Mouse (Mus musculus) heart, embryonic 12.5 days (tissue): Measurements from ENCODE around the gene Mertk. TPM values are rescaled to one million over a fixed set of nuclear protein-coding genes. Genes with fewer than 3 reads are reported as not detected.

Experiments used
- ATAC-seq: fragments of 200-750 bp; cut with Nextera tagmentation; 2 replicates; pipeline ENCODE4 v1.8.0; 2017; ENCODE audit warnings: moderate TSS enrichment, moderate library complexity; ENCODE audit not compliant: insufficient number of reproducible peaks, low FRiP score
- H3K27ac ChIP-seq: fragments of 300-500 bp; sonication (generic); 2 replicates; pipeline ENCODE4 v1.5.1; 2016; ENCODE audit warnings: mild to moderate bottlenecking, moderate library complexity; ENCODE audit not compliant: poor library complexity, severe bottlenecking
- H3K27me3 ChIP-seq: fragments of 300-500 bp; sonication (generic); replicated peaks from 2 replicates; pipeline ENCODE4 v1.6.1; 2016; ENCODE audit warnings: mild to moderate bottlenecking, moderate library complexity
- H3K36me3 ChIP-seq: fragments of 300-500 bp; sonication (generic); 2 replicates; pipeline ENCODE4 v1.6.1; 2016; ENCODE audit warnings: mild to moderate bottlenecking, moderate library complexity
- H3K4me1 ChIP-seq: fragments of 300-500 bp; sonication (generic); replicated peaks from 2 replicates; pipeline ENCODE4 v1.6.1; 2016; ENCODE audit warnings: mild to moderate bottlenecking
- H3K4me2 ChIP-seq: fragments of 300-500 bp; sonication (generic); 2 replicates; pipeline ENCODE4 v1.6.1; 2016; ENCODE audit warnings: mild to moderate bottlenecking, moderate library complexity
- H3K4me3 ChIP-seq: fragments of 300-500 bp; sonication (generic); 2 replicates; pipeline ENCODE4 v1.5.1; 2016; ENCODE audit warnings: mild to moderate bottlenecking
- H3K9ac ChIP-seq: fragments of 300-500 bp; sonication (generic); 2 replicates; pipeline ENCODE4 v1.6.1; 2016; ENCODE audit warnings: mild to moderate bottlenecking, moderate library complexity
- H3K9me3 ChIP-seq: fragments of 300-500 bp; sonication (generic); replicated peaks from 2 replicates; pipeline ENCODE4 v1.6.1; 2016; ENCODE audit warnings: mild to moderate bottlenecking, moderate library complexity
- WGBS: fragments of 180-500 bp; shearing (Covaris S2); methylation state at CpG from one replicate; pipeline ENCODE4 v1.1.7; 2016; 5-methylcytosine and 5-hydroxymethylcytosine counted together
- polyA plus RNA-seq: library from polyadenylated mRNA; unstranded; fragments of >200 nt; fragmentation: Nextera tagmentation; extraction: Ambion mirVana; gene quantifications from 2 replicates; pipeline ENCODE4 v1.2.1, GENCODE M21; 2016

Mertk gene
- polyA plus RNA-seq, 1 experiment from 2014 or later, result 6.0 TPM

DNA sequence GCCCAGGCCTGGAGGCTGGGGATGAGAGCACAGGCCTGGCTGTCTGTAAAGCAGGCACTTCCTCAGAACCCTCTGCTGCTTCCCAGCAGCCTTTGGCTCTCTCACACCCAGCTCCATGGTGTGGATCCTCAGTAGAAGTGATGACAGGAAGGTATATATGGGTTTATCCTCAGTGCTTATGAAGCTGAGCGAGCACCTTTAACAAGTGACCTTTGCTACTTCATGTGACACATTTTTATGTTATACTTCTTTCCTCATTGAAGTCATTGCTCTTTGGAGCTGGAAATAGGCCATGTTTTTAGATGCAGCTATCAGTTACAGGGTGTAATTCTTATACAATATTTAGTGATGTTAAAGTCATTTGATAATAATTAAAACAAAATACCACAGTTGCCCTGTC lies 67.0 kb downstream of the Mertk start:
- Histone ChIP-seq H3K9ac (no peak overlapping the region), H3K27ac (no peak overlapping the region), H3K4me3 (no peak overlapping the region), H3K27me3 (no peaks in the 10 kb centered on the region), H3K4me2 (no peak overlapping the region), H3K36me3 (peaks cover 38% of the 10 kb centered on the region), H3K4me1 (no peaks in the 10 kb centered on the region), H3K9me3 (no peaks in the 10 kb centered on the region)
- WGBS, result 71% methylated on average over 1 of the region's 1 CpGs
- ATAC-seq, result no peak

DNA sequence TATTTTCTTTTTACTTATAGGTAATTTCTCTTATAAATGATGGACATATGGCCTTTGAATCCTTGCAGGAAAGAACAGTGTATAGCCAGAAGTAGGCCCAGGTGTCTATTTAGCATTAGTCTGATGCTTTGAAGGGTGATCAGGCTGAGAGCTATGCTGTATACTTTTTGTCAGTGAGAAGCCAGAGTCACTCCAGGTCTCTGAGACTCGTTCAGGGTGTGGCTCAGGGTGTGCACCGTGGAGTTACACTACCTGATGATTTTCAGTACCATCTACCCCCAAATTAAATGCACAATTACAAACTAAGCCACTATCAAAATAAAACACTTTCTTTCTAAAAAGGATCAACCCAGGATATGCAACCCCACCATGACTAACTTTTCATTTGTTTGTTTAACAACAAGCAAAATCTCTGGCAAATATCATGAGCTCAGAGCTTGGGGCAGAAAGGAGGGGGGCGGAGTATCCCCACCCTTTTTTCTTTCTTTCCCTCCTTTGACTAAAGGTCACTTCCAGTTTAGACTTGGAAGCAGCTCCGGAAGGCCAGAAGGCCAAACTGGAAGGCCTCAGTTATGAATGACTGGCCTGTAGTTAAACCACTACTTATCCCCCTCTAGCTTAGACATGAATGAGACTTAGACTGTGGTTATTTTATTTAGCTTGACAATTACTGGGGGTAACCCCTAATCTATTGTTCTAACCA lies 69.9 kb downstream of the Mertk start:
- Histone ChIP-seq H3K27ac (no peak overlapping the region), H3K36me3 (peaks cover 34% of the 10 kb centered on the region), H3K9ac (no peak overlapping the region), H3K9me3 (no peaks in the 10 kb centered on the region), H3K4me1 (no peaks in the 10 kb centered on the region), H3K4me3 (no peak overlapping the region), H3K27me3 (no peaks in the 10 kb centered on the region), H3K4me2 (no peak overlapping the region)
- no peak for ATAC-seq
- WGBS, result 72% methylated on average over 4 of the region's 4 CpGs

DNA sequence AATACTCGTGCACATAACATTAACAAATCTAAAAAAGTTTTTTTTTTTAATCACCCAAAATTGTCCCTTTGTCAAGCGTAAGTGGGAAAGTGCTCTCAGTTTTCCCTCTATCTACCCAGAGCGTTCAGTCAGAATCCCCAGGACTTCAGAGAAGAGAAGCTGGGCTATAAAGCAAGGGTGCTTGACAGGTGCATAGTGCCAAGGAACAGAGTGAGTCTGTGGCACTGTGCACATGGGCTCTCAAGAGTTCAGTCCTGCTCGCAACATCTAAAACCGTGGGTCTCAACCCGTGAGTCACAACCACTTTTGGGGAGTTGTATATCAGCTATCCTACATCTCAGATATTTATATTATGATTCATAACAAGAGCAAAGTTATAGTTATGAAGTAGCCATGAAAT lies 71.8 kb downstream of the Mertk start:
- H3K36me3 ChIP-seq, result peaks cover 25% of the 10 kb centered on the region
- H3K27ac ChIP-seq, result no peak overlapping the region
- H3K9me3 ChIP-seq, result no peaks in the 10 kb centered on the region

DNA sequence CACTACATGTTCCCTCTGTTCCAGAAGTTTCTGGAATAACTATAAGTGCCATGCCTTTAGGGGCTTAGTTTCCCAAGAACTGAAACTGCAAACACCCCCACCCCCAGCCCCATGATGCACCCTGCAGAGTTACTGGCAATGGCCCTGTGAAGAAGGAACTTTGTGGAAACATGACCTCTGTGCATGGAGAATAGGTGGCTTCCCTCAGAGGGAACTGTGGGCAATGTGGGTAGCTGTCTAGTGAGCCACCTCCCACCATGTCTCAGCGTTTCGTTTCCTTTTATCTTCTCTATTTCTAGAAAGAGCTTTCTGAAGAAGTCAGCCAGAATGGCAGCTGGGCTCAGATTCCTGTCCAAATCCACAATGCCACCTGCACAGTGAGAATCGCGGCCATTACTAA lies 72.3 kb downstream of the Mertk start:
- WGBS, result 84% methylated on average over 4 of the region's 4 CpGs
- Histone ChIP-seq H3K4me1 (no peaks in the 10 kb centered on the region), H3K9me3 (no peaks in the 10 kb centered on the region), H3K4me3 (no peak overlapping the region), H3K27me3 (no peaks in the 10 kb centered on the region), H3K9ac (no peak overlapping the region), H3K36me3 (peaks cover 24% of the 10 kb centered on the region), H3K4me2 (no peak overlapping the region), H3K27ac (no peak overlapping the region)
- ATAC-seq, result no peak

More for the DNA sequence above, 71.8 kb downstream of the Mertk start:
- H3K4me3 ChIP-seq, result no peak overlapping the region
- 82% methylated on average over 6 of the region's 6 CpGs for WGBS
- no peak for ATAC-seq
- H3K4me1 ChIP-seq, result no peaks in the 10 kb centered on the region
- H3K4me2 ChIP-seq, result no peak overlapping the region
- H3K9ac ChIP-seq, result no peak overlapping the region
- no peaks in the 10 kb centered on the region for H3K27me3 ChIP-seq

DNA sequence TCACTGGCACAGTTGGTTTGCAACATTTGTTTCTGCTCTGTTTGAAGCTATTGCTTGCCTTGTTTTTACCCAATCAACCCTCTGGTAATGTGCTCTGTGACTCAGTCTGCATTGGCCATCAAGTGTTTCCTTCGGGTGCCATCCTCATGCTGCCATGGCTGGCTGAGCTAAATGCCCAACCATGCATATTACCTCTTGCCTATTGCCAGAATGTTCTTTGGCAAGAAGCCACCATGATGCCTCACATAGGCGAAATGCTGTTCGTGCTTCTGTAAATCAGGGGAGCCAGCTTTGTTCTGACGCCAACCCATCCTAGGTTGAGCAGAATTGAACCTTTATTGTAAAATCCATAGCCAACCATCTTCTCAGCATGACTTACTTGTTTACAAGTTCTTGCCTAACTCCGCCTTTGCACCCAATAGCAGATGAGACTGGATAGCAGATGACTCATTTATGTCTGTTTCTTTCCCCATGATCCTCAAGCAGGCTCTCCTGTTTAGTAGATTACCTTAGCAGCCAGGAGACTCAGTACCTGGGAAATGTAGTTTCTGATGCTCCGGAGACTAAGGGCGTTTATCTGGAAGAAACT lies 73.1 kb downstream of the Mertk start:
- ATAC-seq, result no peak
- H3K27ac ChIP-seq, result no peak overlapping the region
- no peaks in the 10 kb centered on the region for H3K27me3 ChIP-seq
- peaks cover 24% of the 10 kb centered on the region for H3K36me3 ChIP-seq
- WGBS, result 86% methylated on average over 7 of the region's 7 CpGs
- H3K4me3 ChIP-seq, result no peak overlapping the region
- no peaks in the 10 kb centered on the region for H3K4me1 ChIP-seq
- H3K4me2 ChIP-seq, result no peak overlapping the region
- H3K9me3 ChIP-seq, result no peaks in the 10 kb centered on the region
- H3K9ac ChIP-seq, result no peak overlapping the region

DNA sequence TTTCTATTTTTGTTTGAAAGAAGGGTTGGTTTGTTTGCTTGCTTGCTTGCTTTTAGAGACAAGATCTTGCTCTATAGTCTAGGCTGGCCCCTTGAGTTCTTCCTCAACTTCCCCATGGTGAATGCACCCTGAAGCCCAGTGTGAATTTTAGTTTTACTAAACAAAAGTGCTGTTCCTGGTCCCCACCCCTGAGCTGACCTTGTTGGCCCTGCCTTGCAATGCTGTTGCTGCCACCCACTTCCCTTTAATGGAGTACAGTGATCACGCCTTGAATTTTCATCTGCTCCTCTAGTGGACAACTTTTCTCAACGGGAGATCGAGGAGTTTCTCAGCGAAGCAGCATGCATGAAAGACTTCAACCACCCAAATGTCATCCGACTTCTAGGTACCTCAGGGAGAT lies 83.5 kb downstream of the Mertk start:
- no peak overlapping the region for H3K4me3 ChIP-seq
- H3K36me3 ChIP-seq, result peaks cover 27% of the 10 kb centered on the region
- no peak overlapping the region for H3K27ac ChIP-seq
- H3K9ac ChIP-seq, result no peak overlapping the region
- WGBS, result 83% methylated on average over 5 of the region's 5 CpGs
- no peaks in the 10 kb centered on the region for H3K9me3 ChIP-seq
- no peak overlapping the region for H3K4me2 ChIP-seq
- H3K27me3 ChIP-seq, result no peaks in the 10 kb centered on the region
- ATAC-seq, result no peak
- H3K4me1 ChIP-seq, result peaks cover 6% of the 10 kb centered on the region

DNA sequence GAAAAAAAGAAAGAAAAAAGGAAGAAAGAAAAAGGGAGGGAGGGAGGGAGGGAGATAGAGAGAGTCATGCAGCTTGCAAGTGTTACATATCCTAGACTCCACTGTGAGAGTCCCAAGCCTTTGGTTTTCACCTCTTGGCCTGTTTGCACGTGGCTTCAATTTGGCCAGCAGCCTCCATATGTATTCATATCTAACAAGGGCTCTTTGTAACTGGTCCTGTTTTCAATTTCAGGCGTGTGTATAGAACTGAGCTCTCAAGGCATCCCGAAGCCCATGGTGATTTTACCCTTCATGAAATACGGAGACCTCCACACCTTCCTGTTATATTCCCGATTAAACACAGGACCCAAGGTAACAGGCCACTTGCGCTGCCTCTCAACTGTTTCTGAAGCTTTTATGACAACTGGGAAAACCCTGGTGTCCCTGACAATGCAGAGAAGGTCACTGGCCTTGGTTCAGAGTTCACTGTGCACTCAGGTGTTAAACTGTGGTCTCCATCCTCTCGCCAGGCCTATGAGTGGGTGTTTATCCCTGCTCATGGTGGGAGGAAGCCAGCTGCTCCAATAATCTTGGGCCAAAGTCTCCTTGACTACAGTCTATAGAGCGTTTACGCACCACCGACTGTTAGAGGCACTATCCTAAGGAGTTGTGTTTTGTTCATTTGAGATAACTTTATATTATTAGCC lies 85.0 kb downstream of the Mertk start:
- no peak for ATAC-seq
- H3K4me2 ChIP-seq, result no peak overlapping the region
- no peak overlapping the region for H3K9ac ChIP-seq
- H3K4me1 ChIP-seq, result peaks cover 9% of the 10 kb centered on the region
- H3K9me3 ChIP-seq, result no peaks in the 10 kb centered on the region
- no peak overlapping the region for H3K27ac ChIP-seq
- peaks cover 23% of the 10 kb centered on the region for H3K36me3 ChIP-seq
- H3K27me3 ChIP-seq, result no peaks in the 10 kb centered on the region
- no peak overlapping the region for H3K4me3 ChIP-seq
- WGBS, result 80% methylated on average over 10 of the region's 10 CpGs

DNA sequence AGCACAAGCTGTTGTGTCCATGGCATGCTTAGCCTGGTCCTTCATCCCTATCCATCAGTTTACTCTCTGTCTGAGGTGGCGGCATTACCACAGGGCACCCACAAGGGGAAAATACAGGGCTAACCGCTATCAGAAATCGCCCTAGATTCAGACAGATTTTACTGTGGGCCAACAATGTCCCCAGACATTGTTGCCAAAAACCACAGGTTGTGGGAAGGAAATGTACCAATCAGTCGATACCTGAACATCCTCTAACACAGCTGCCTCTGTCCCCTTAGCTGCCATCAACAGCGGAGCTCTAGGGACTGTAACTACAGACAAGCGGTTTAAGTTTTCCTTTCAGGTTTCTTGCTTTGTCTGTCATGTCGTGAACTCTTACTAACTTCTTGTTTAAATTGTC lies 86.1 kb downstream of the Mertk start:
- H3K4me3 ChIP-seq, result no peak overlapping the region
- WGBS, result 87% methylated on average over 7 of the region's 7 CpGs
- peaks cover 9% of the 10 kb centered on the region for H3K4me1 ChIP-seq

DNA sequence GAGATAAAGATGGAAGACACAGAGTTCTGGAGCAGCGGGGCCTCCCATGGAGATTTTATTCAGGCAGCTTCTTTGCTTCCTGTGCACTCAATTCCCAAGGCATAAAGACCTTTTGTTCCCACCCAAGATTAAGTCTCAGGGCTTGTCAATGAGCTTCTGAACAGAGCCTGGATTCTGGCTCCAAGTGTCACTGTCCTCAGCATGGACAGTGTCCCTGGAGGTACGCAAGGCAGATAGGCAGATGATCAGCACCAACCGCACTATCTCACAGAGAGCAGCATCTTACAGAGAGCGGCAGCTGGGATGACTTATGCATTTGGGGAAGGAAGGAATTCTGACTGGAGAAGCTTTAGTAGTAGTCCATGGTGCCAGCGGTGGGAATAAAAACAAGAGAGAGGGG lies 87.6 kb downstream of the Mertk start:
- Histone ChIP-seq H3K4me3 (no peak overlapping the region), H3K27me3 (no peaks in the 10 kb centered on the region), H3K27ac (no peak overlapping the region), H3K4me1 (peaks cover 22% of the 10 kb centered on the region), H3K36me3 (peaks cover 14% of the 10 kb centered on the region), H3K4me2 (no peak overlapping the region), H3K9me3 (no peaks in the 10 kb centered on the region), H3K9ac (no peak overlapping the region)
- ATAC-seq, result no peak
- whole genome bisulfite sequencing, result 55% methylated on average over 5 of the region's 5 CpGs

More for the DNA sequence above, 86.1 kb downstream of the Mertk start:
- Histone ChIP-seq H3K36me3 (peaks cover 21% of the 10 kb centered on the region), H3K27me3 (no peaks in the 10 kb centered on the region), H3K9ac (no peak overlapping the region; the same call in 1 of the 2 replicates), H3K27ac (no peak overlapping the region), H3K9me3 (no peaks in the 10 kb centered on the region), H3K4me2 (no peak overlapping the region)
- no peak for ATAC-seq

DNA sequence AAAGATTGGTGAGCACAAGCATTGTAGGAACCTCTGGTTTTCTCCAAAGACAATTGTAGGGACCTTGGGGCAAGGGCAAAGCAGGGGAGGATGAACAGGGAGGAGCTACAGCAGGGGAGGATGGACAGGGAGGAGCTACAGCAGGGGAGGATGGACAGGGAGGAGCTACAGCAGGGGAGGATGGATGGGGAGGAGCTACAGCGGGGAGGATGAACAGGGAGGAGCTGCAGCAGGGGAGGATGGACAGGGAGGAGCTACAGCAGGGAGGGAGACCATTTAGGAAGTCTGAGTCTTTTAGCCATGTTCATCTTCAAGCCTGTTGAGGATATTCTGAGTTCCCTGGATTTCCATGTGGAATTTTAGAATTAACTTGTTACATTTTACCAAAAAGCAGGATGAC lies 88.0 kb downstream of the Mertk start:
- Histone ChIP-seq H3K9ac (no peak overlapping the region), H3K4me1 (peaks cover 23% of the 10 kb centered on the region), H3K9me3 (no peaks in the 10 kb centered on the region), H3K27ac (no peak overlapping the region), H3K36me3 (peaks cover 15% of the 10 kb centered on the region), H3K4me2 (no peak overlapping the region), H3K27me3 (no peaks in the 10 kb centered on the region), H3K4me3 (no peak overlapping the region)
- 53% methylated on average over 1 of the region's 1 CpGs for WGBS
- ATAC-seq, result no peak

DNA sequence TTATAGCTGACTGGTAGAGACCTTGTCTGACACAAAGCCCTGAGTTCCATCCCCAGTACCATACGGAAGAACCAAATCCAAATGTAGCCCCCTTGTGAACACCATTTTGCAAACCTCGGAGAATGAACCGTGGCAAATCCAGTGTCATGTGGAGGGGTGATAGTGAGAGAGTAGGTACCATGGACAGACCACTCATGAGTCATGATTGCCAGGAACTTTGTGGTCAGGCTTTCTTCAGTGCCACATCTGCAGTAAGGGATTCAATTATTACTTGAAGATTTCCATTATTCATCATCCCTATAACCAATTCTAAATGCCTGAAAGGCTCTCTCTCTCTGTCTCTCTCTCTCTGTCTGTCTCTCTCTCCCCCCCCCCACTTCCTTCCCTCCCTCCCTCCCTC lies 89.0 kb downstream of the Mertk start:
- WGBS, result 82% methylated on average over 3 of the region's 3 CpGs

More for the DNA sequence above, 89.0 kb downstream of the Mertk start:
- H3K4me3 ChIP-seq, result no peak overlapping the region
- no peaks in the 10 kb centered on the region for H3K9me3 ChIP-seq
- H3K9ac ChIP-seq, result no peak overlapping the region
- no peak overlapping the region for H3K4me2 ChIP-seq
- ATAC-seq, result no peak
- H3K36me3 ChIP-seq, result peaks cover 23% of the 10 kb centered on the region
- H3K27me3 ChIP-seq, result no peaks in the 10 kb centered on the region
- H3K27ac ChIP-seq, result no peak overlapping the region
- H3K4me1 ChIP-seq, result peaks cover 18% of the 10 kb centered on the region
